Mouse (Mus musculus) lung, adult 2 months (tissue): ENCODE measurements around the gene Ube2n.

Experiments
- CTCF ChIP-seq: fragments of 200-500 bp; IDR thresholded peaks from 2 replicates; pipeline ENCODE4 v1.5.1; 2011; ENCODE audit warnings: mild to moderate bottlenecking, low read length, control low read depth; ENCODE audit not compliant: insufficient read depth
- POLR2A ChIP-seq: fragments of 200-500 bp; IDR thresholded peaks from 2 replicates; pipeline ENCODE4 v1.6.1; 2011; ENCODE audit warnings: low read depth, mild to moderate bottlenecking, control low read depth, low read length, borderline replicate concordance; ENCODE audit errors: extremely low read depth

DNA sequence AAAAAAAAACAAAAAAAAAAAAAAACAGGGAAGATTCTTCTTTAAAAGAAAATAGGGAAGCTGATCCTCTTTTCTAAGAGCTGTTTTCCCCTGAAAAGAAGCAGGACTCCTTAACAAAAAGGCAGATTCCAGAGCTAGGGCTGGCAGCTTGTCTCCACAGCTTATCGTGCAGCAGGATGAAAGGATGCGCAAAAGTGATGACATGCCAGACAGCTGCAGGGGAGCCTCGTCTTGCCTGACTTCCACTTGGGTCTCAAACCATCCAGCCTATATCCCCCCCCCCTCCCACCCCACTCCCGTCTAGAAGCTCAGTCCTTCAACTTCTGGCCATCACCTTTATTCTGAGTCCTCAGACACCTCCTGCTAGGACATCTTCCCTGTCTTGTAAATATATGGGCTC lies 46.1 kb upstream of the Ube2n start:
- TF ChIP-seq POLR2A: no peak
- TF ChIP-seq CTCF: no peak
